8 mouse cellular contexts compared by ENCODE assay signal in the genomic region with DNA sequence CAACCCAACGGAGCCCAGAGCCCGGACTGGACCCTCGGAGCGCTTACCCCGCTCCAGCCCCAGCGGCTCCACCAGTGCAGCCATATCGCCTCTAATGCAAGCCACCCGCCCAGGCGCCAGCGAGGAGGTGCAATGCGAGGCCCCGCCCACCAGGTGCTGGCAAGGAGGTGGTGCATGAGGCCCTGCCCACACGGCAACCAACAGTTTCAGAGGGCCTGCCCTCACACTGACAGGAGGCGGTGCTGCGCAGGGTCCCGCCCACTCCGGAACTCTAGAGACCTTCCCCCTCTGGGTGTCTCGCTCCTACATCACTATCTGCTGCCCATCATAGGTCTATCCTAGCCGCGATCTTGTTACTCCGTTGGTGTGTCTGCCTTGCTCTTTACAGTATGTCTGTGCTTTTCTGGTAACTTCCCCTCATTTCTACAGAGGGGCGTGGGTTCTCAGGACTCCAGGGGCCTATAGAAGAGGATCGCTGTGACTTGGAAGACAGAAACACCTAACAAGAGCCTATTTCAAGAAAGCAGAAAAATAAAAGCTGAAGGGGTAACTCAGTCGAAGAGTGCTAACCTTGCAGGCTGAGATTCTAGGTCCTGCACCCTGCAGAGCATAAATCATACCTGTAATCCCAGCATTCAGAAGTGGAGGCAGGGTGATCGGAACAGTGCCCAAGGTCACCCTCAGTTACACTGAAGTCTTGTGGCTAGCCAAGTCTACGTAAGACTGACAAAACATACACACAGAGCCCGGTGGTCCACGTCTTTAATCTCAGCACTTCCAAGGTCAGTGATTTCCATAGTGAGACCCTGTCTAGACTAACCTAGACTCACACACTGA. TPM values are rescaled to one million over a fixed set of nuclear protein-coding genes. Genes with fewer than 3 reads are reported as not detected.
A peak's percentile ranks its signal among the peaks of the same experiment; 100 is the strongest.
DNase-seq lines count a peak whose midpoint lies in the region; ATAC-seq lines count a peak whose summit lies in the region.

A gene (minus strand): TSS at position 109 of the 837 bp plus-strand sequence.

- H3K4me2 ChIP-seq in hindbrain, embryonic 14.5 days (replicated peaks) = peak within 1 kb of the TSS; percentile 87

- H3K4me3 ChIP-seq in hindbrain, embryonic 14.5 days (replicated peaks; ENCODE audit: low read length) = peak within 1 kb of the TSS; percentile 42

- peaks cover 42% of the 10 kb centered on the region for H3K36me3 ChIP-seq in hindbrain, embryonic 14.5 days (replicated peaks; ENCODE audit: control insufficient read depth, insufficient read depth)

- 11% methylated on average over 28 of the region's 28 CpGs for WGBS in hindbrain, embryonic 14.5 days

- H3K9me3 ChIP-seq in hindbrain, embryonic 14.5 days (ENCODE audit: control insufficient read depth, low read length) = no peaks in the 10 kb centered on the region

- H3K27ac ChIP-seq in hindbrain, embryonic 14.5 days = no peak within 1 kb of the TSS

- peak; percentile 24 for ATAC-seq in hindbrain, embryonic 14.5 days (ENCODE audit: low FRiP score)

- H3K27me3 ChIP-seq in hindbrain, embryonic 14.5 days (ENCODE audit: control insufficient read depth, insufficient read depth, low read length) = peaks cover 8% of the 10 kb centered on the region

- peak within 1 kb of the TSS; percentile 60 for H3K9ac ChIP-seq in hindbrain, embryonic 14.5 days

- peak; percentile 96 for DNase-seq in R1 (ENCODE audit: low read depth, low spot score)
- peak; percentile 83 to 88 for DNase-seq in cerebellum, postnatal 36 days
- peak; percentile 91 to 96 for DNase-seq in frontal cortex, postnatal 36 days (ENCODE audit: low spot score in 2 of 2)
- DNase-seq in hindbrain, embryonic 14.5 days (ENCODE audit: low spot score) = peak; percentile 66
- DNase-seq in layer of hippocampus, postnatal 25 days (ENCODE audit: extremely low spot score in 1 of 2, low spot score in 1 of 2) = peak; percentile 81 to 88
- peak; percentile 85 for DNase-seq in lung, postnatal 14 days
- peak; percentile 65 for DNase-seq in retina, adult 2 months (ENCODE audit: low read depth, low spot score)
- peak; percentile 89 for DNase-seq in thymus, postnatal 25 days

- peaks cover 18% of the 10 kb centered on the region for H3K4me1 ChIP-seq in hindbrain, embryonic 14.5 days (replicated peaks; ENCODE audit: control insufficient read depth, insufficient read depth, low read length)

RNA-seq across cellular contexts. Expression of the gene that starts here (rescaled TPM):
- 34.8 and 37.9 TPM in 2 replicates for polyA plus RNA-seq in hindbrain, embryonic 14.5 days (2014; fragmentation: Nextera tagmentation; extraction: Ambion mirVana)
- 100 to 1,000 TPM; 151 to 155 TPM for total RNA-seq in layer of hippocampus, postnatal 25 days (2021)
